Mouse (Mus musculus) lung, adult 2 months (tissue): ENCODE results near the gene Pla1a. TPM values are rescaled to one million over a fixed set of nuclear protein-coding genes. Genes with fewer than 3 reads are reported as not detected.
"Not testable (repeated sequence)": the region's sequence is repeated elsewhere in the genome, so short reads cannot be mapped to it uniquely, and the experiment has no call there.

Source experiments
- DNase-seq: peaks from one replicate; pipeline ENCODE4 v3.0.0; 2022
- H3K4me1 ChIP-seq: fragments of 200-500 bp; 2 replicates; pipeline ENCODE4 v1.6.1; 2011; ENCODE audit warnings: low read length; ENCODE audit not compliant: control insufficient read depth, insufficient read depth
- H3K4me3 ChIP-seq: fragments of 200-500 bp; replicated peaks from 2 replicates; pipeline ENCODE3; 2011; ENCODE audit warnings: low read depth, mild to moderate bottlenecking, control low read depth, low read length; ENCODE audit errors: extremely low read depth
- CTCF ChIP-seq: fragments of 200-500 bp; IDR thresholded peaks from 2 replicates; pipeline ENCODE4 v1.5.1; 2011; ENCODE audit warnings: mild to moderate bottlenecking, low read length, control low read depth; ENCODE audit not compliant: insufficient read depth
- POLR2A ChIP-seq: fragments of 200-500 bp; IDR thresholded peaks from 2 replicates; pipeline ENCODE4 v1.6.1; 2011; ENCODE audit warnings: low read depth, mild to moderate bottlenecking, control low read depth, low read length, borderline replicate concordance; ENCODE audit errors: extremely low read depth
- WGBS: fragments of 180-500 bp; shearing (Covaris S2); methylation state at CpG from one replicate; pipeline ENCODE4 v1.1.7; 2018; 5-methylcytosine and 5-hydroxymethylcytosine counted together
- polyA plus RNA-seq: library from polyadenylated mRNA; depleted of rRNA; stranded (reverse); fragments of >200 nt; gene quantifications from 2 replicates; pipeline ENCODE4 v1.2.3, GENCODE M21; 2012

Pla1a gene
- polyA plus RNA-seq, 1 experiment: 2.0 TPM

GRCm38 (mm10) chr16:38451421-38452205 lies 18.7 kb upstream of the Pla1a start:
- TF ChIP-seq POLR2A (no peak), CTCF (no peak)
- 40% methylated on average over 12 of the region's 12 CpGs for WGBS
- peak overlapping the region; percentile 84 for H3K4me3 ChIP-seq
- H3K4me1 ChIP-seq: 0 out of 2 replicates have a peak, but pooled peaks cover 2% of the 10 kb centered on the region
- peak; percentile 17 for DNase-seq

GRCm38 (mm10) chr16:38450707-38451106 lies 17.8 kb upstream of the Pla1a start:
- WGBS: 91% methylated on average over 7 of the region's 7 CpGs
- no peak overlapping the region for H3K4me3 ChIP-seq
- H3K4me1 ChIP-seq: 0 out of 2 replicates have a peak, but pooled peaks cover 2% of the 10 kb centered on the region
- DNase-seq: no peak
- TF ChIP-seq CTCF: no peak
- no peak for TF ChIP-seq POLR2A

DNA sequence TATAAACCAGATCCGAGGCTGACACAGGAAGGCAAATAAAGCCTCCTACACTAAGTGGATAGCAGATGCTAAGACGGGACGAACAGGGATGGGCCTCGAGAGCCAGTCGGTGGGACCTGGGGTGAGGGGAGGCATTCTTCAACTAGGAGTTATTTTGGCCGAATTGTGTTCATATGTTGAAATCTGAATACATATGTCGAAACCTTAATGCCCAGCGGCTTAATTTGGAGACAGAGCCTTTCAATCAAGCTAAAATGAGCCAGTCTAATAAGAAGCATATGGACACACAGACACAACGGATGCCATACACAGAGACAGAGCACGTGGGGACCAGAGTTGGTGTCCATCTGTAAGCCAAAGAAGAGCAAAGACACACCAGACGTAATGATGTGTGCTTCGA lies 15.5 kb upstream of the Pla1a start:
- TF ChIP-seq POLR2A: no peak
- no peak for TF ChIP-seq CTCF
- 0 out of 2 replicates have a peak, but pooled peaks cover 2% of the 10 kb centered on the region for H3K4me1 ChIP-seq
- no peak for DNase-seq
- WGBS: 92% methylated on average over 12 of the region's 12 CpGs
- no peak overlapping the region for H3K4me3 ChIP-seq

DNA sequence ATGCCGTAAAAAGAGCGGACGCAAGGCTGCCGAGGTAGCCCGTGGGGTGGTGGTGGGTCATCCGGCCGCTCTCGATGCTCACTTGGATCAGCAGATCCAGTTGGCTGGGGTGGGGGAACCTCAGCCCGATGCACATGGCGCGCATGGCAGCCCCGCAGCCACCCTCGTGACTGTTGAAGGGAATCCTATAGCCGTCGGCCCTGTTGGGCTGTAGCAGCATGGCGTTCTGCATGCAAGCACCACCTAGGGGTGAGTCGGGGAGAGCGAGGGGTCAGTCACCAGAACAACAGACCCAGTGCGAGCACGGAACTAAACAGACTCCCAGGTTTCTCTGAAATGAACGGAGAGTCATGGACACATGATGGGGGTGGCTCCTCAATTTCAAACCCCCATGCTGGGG lies 14.4 kb upstream of the Pla1a start:
- TF ChIP-seq POLR2A: no peak
- no peak for TF ChIP-seq CTCF
- no peak for DNase-seq
- WGBS: 95% methylated on average over 21 of the region's 21 CpGs

DNA sequence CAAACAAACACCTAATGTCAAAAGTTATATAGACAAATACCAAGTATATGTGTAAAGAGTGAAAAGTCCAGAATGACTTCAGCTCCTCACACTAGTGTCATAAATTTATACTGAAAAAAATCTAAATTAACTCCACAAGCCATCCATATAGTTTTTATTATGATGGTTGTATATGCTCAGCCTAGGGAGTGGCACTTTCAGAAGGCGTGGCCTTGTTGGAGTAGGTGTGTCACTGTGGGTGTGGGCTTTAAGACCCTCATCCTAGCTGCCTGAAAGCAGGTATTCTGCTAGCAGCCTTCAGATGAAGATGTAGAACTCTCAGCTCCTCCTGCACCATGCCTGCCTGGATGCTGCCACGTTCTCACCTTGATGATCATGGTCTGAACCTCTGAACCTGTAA lies 13.2 kb upstream of the Pla1a start:
- WGBS: 100% methylated on average over 2 of the region's 2 CpGs
- not testable (repeated sequence) for H3K4me3 ChIP-seq

More for the DNA sequence above, 14.4 kb upstream of the Pla1a start:
- H3K4me3 ChIP-seq: no peak overlapping the region
- H3K4me1 ChIP-seq: 0 out of 2 replicates have a peak, but pooled peaks cover 2% of the 10 kb centered on the region

GRCm38 (mm10) chr16:38445576-38445975 lies 12.6 kb upstream of the Pla1a start:
- no peak for TF ChIP-seq POLR2A
- no peak for DNase-seq
- 97% methylated on average over 20 of the region's 20 CpGs for WGBS
- Histone ChIP-seq H3K4me3 (no peak overlapping the region), H3K4me1 (no peaks in the 10 kb centered on the region)

More for the DNA sequence above, 13.2 kb upstream of the Pla1a start:
- not testable (repeated sequence) for DNase-seq, H3K4me1 ChIP-seq

DNA sequence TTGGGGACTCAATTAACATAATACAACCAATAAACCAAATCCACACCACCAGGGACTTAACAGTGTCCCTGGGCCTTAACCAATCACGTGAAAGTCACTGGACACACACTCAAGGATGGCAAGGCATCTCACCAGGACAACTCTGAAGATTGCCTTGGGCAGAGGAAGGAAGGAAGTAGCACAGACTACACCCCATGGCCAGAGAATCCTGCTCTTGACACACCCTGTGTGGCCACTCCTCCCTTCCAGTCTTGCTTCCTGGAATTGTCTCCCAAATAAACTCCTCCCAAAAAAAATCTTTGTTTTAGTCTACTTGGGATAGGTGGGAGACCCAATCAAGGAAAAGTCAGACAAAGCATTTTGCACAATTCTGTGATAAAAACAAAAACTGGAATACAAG lies 12.1 kb upstream of the Pla1a start:
- no peak for TF ChIP-seq CTCF
- TF ChIP-seq POLR2A: no peak
- Histone ChIP-seq H3K4me3 (no peak overlapping the region), H3K4me1 (no peaks in the 10 kb centered on the region)
- no peak for DNase-seq
- 76% methylated on average over 1 of the region's 1 CpGs for WGBS

DNA sequence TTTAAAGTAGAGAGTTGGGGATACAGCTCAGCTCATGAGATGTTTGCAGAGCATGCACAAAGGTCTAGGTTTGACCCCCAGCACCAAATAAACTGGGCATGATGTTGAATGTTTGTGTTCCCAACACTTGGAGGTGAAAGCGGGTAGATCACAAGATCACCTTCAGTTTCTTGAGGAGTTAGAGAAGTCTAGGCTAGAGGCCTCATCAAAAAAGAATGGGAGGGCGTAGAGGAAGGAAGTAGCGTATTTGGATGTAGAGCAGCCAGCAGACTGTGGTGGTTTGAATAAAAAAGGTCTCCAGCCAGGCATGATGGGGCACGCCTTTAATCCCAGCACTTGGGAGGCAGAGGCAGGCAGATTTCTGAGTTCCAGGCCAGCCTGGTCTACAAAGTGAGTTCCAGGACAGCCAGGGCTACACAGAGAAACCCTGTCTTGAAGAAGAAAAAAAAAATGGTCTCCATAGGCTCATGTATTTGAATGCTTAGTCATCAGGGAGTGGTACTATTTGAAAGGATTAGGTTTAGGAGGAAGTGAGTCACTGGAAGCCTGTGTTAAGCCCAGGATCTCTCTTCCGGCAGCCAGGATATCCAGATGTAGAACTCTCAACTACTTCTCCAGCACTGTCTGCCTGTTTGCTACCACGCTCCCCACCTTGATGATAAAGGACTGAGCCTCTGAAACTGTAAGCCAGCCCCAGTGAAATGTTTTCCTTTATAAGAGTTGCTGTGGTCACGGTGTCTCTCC lies 10.9 kb upstream of the Pla1a start:
- no peak overlapping the region for H3K4me3 ChIP-seq
- TF ChIP-seq CTCF (no peak), POLR2A (no peak)
- no peaks in the 10 kb centered on the region for H3K4me1 ChIP-seq
- WGBS: 93% methylated on average over 7 of the region's 7 CpGs
- no peak for DNase-seq

DNA sequence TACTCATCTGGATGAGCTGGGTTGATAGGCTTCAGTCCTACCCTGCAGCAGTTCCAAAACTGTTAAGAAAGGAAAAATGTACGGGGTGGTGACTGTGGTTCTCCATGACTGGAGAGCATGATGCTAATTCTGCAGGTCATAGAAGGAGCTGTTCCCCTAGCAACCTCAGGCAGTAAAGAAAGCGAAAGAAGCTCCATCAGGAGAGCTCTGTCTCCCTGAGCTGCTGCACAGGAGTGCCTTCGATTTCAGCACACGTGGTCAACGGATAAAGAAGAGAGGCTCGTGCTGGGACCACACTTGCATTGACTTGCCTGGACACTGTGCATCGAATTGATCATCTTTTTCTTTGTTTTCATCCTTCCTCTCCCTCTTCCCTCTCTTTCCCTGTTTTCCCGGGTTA lies 9.3 kb upstream of the Pla1a start:
- Histone ChIP-seq H3K4me1 (no peaks in the 10 kb centered on the region), H3K4me3 (no peak overlapping the region)
- 82% methylated on average over 8 of the region's 8 CpGs for WGBS
- TF ChIP-seq POLR2A (no peak), CTCF (no peak)
- no peak for DNase-seq

DNA sequence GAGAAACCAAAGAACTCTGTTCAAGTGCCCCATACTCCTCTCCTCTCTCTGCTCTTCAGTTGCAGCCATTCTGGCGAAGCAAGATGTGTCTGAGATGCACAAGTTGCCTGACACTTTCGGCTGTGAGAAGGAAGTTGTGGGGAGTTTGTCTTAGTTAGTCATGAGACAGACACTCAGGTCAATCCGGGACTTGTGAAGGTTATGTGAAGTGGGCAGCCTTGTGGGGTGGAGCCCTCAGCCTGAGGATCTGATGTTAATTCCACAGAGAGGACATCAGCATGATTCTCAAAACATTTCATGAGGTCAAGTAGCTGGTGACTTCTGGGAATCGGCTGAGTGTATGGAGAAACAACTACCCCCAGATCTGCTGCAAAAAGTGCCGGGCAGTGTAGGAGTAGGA lies 8.7 kb upstream of the Pla1a start:
- no peak for TF ChIP-seq CTCF
- no peak for TF ChIP-seq POLR2A
- no peak overlapping the region for H3K4me3 ChIP-seq
- 71% methylated on average over 5 of the region's 5 CpGs for WGBS

More for the DNA sequence above, 8.7 kb upstream of the Pla1a start:
- DNase-seq: no peak
- no peaks in the 10 kb centered on the region for H3K4me1 ChIP-seq
